Mouse (Mus musculus): ENCODE measurements around the gene Btbd9. TPM values are rescaled to one million over a fixed set of nuclear protein-coding genes. Genes with fewer than 3 reads are reported as not detected.
A peak's percentile ranks its signal among the peaks of the same experiment; 100 is the strongest.

Btbd9 gene
- polyA plus RNA-seq, 1 experiment = 21.3 TPM

- no peak for TF ChIP-seq CTCF (IDR thresholded peaks at IDR 0.05; ENCODE audit: borderline replicate concordance, insufficient read depth, low read length)
- TF ChIP-seq POLR2A (IDR thresholded peaks at IDR 0.05; ENCODE audit: low read depth, low read length) = no peak
- no peak overlapping the region for H3K4me3 ChIP-seq (ENCODE audit: insufficient read depth, low read length)
- no peak overlapping the region for H3K27ac ChIP-seq (ENCODE audit: insufficient read depth, low read length)
- peaks cover 4% of the 10 kb centered on the region for H3K4me1 ChIP-seq (ENCODE audit: control insufficient read depth, insufficient read depth, low read length)
Observed at GRCm38 (mm10) chr17:30241720-30242322, 334.5 kb downstream of the Btbd9 start.

- Histone ChIP-seq H3K27ac (ENCODE audit: insufficient read depth, low read length) (no peak overlapping the region), H3K4me1 (ENCODE audit: control insufficient read depth, insufficient read depth, low read length) (peaks cover 4% of the 10 kb centered on the region), H3K4me3 (ENCODE audit: insufficient read depth, low read length) (no peak overlapping the region)
- no peak for TF ChIP-seq POLR2A (IDR thresholded peaks at IDR 0.05; ENCODE audit: low read depth, low read length)
- TF ChIP-seq CTCF (IDR thresholded peaks at IDR 0.05; ENCODE audit: borderline replicate concordance, insufficient read depth, low read length) = no peak
Observed at GRCm38 (mm10) chr17:30241061-30241460, 335.2 kb downstream of the Btbd9 start.

- Histone ChIP-seq H3K4me3 (ENCODE audit: insufficient read depth, low read length) (no peak overlapping the region), H3K27ac (ENCODE audit: insufficient read depth, low read length) (no peak overlapping the region), H3K4me1 (ENCODE audit: control insufficient read depth, insufficient read depth, low read length) (peaks cover 4% of the 10 kb centered on the region)
- TF ChIP-seq POLR2A (IDR thresholded peaks at IDR 0.05; ENCODE audit: low read depth, low read length) (no peak), CTCF (IDR thresholded peaks at IDR 0.05; ENCODE audit: borderline replicate concordance, insufficient read depth, low read length) (no peak)
Observed at GRCm38 (mm10) chr17:30240659-30241058, 335.6 kb downstream of the Btbd9 start.

- no peak overlapping the region for H3K4me3 ChIP-seq (ENCODE audit: insufficient read depth, low read length)
- H3K27ac ChIP-seq (ENCODE audit: insufficient read depth, low read length) = no peak overlapping the region
- no peaks in the 10 kb centered on the region for H3K4me1 ChIP-seq (ENCODE audit: control insufficient read depth, insufficient read depth, low read length)
- TF ChIP-seq CTCF (IDR thresholded peaks at IDR 0.05; ENCODE audit: borderline replicate concordance, insufficient read depth, low read length) = no peak
- TF ChIP-seq POLR2A (IDR thresholded peaks at IDR 0.05; ENCODE audit: low read depth, low read length) = no peak
Observed at GRCm38 (mm10) chr17:30239458-30239857, 336.8 kb downstream of the Btbd9 start.

GRCm38 (mm10) chr17:30237600-30237999, 338.7 kb downstream of the Btbd9 start:
- H3K4me1 ChIP-seq (ENCODE audit: control insufficient read depth, insufficient read depth, low read length) = no peaks in the 10 kb centered on the region
- no peak overlapping the region for H3K27ac ChIP-seq (ENCODE audit: insufficient read depth, low read length)
- H3K4me3 ChIP-seq (ENCODE audit: insufficient read depth, low read length) = no peak overlapping the region
- TF ChIP-seq CTCF (IDR thresholded peaks at IDR 0.05; ENCODE audit: borderline replicate concordance, insufficient read depth, low read length) (no peak), POLR2A (IDR thresholded peaks at IDR 0.05; ENCODE audit: low read depth, low read length) (no peak)

GRCm38 (mm10) chr17:30236611-30237010, 339.7 kb downstream of the Btbd9 start:
- H3K4me1 ChIP-seq (ENCODE audit: control insufficient read depth, insufficient read depth, low read length) = no peaks in the 10 kb centered on the region
- TF ChIP-seq POLR2A (IDR thresholded peaks at IDR 0.05; ENCODE audit: low read depth, low read length) = no peak
- TF ChIP-seq CTCF (IDR thresholded peaks at IDR 0.05; ENCODE audit: borderline replicate concordance, insufficient read depth, low read length) = no peak
- no peak overlapping the region for H3K4me3 ChIP-seq (ENCODE audit: insufficient read depth, low read length)

GRCm38 (mm10) chr17:30235380-30235779, 340.9 kb downstream of the Btbd9 start:
- Histone ChIP-seq H3K4me3 (ENCODE audit: insufficient read depth, low read length) (no peak overlapping the region), H3K4me1 (ENCODE audit: control insufficient read depth, insufficient read depth, low read length) (no peaks in the 10 kb centered on the region), H3K27ac (ENCODE audit: insufficient read depth, low read length) (no peak overlapping the region)
- TF ChIP-seq CTCF (IDR thresholded peaks at IDR 0.05; ENCODE audit: borderline replicate concordance, insufficient read depth, low read length) (no peak), POLR2A (IDR thresholded peaks at IDR 0.05; ENCODE audit: low read depth, low read length) (no peak)

More at GRCm38 (mm10) chr17:30236611-30237010, 339.7 kb downstream of the Btbd9 start:
- H3K27ac ChIP-seq (ENCODE audit: insufficient read depth, low read length) = no peak overlapping the region

- TF ChIP-seq CTCF (IDR thresholded peaks at IDR 0.05; ENCODE audit: borderline replicate concordance, insufficient read depth, low read length) (0 out of 2 replicates have a peak, but pooled peaks have one; percentile 10), POLR2A (IDR thresholded peaks at IDR 0.05; ENCODE audit: low read depth, low read length) (no peak)
- Histone ChIP-seq H3K4me1 (ENCODE audit: control insufficient read depth, insufficient read depth, low read length) (no peaks in the 10 kb centered on the region), H3K4me3 (ENCODE audit: insufficient read depth, low read length) (no peak overlapping the region), H3K27ac (ENCODE audit: insufficient read depth, low read length) (no peak overlapping the region)
Observed at GRCm38 (mm10) chr17:30232698-30233097, 343.6 kb downstream of the Btbd9 start.

- no peak for TF ChIP-seq CTCF (IDR thresholded peaks at IDR 0.05; ENCODE audit: borderline replicate concordance, insufficient read depth, low read length)
- no peak for TF ChIP-seq POLR2A (IDR thresholded peaks at IDR 0.05; ENCODE audit: low read depth, low read length)
- Histone ChIP-seq H3K4me3 (ENCODE audit: insufficient read depth, low read length) (no peak overlapping the region), H3K27ac (ENCODE audit: insufficient read depth, low read length) (no peak overlapping the region), H3K4me1 (ENCODE audit: control insufficient read depth, insufficient read depth, low read length) (no peaks in the 10 kb centered on the region)
Observed at GRCm38 (mm10) chr17:30231483-30231882, 344.8 kb downstream of the Btbd9 start.

- no peak overlapping the region for H3K27ac ChIP-seq (ENCODE audit: insufficient read depth, low read length)
- H3K4me3 ChIP-seq (ENCODE audit: insufficient read depth, low read length) = no peak overlapping the region
- no peaks in the 10 kb centered on the region for H3K4me1 ChIP-seq (ENCODE audit: control insufficient read depth, insufficient read depth, low read length)
- TF ChIP-seq CTCF (IDR thresholded peaks at IDR 0.05; ENCODE audit: borderline replicate concordance, insufficient read depth, low read length) (no peak), POLR2A (IDR thresholded peaks at IDR 0.05; ENCODE audit: low read depth, low read length) (no peak)
Observed at GRCm38 (mm10) chr17:30230428-30230827, 345.9 kb downstream of the Btbd9 start.
